Mouse (Mus musculus) adrenal gland, postnatal 14 days (tissue): ENCODE data around the gene Wipf1. TPM values are rescaled to one million over a fixed set of nuclear protein-coding genes. Genes with fewer than 3 reads are reported as not detected.

ENCODE experiments used
- DNase-seq: peaks from one replicate; pipeline ENCODE4 v3.0.0; 2021; ENCODE audit warnings: mixed read lengths
- total RNA-seq: library from RNA; stranded (reverse); gene quantifications from 2 replicates; pipeline ENCODE4 v1.2.3, GENCODE M21; 2021

Wipf1 gene
- total RNA-seq, 1 experiment from 2014 or later = 21.6 TPM

GRCm38 (mm10) chr2:73468993-73469392 lies 60.5 kb downstream of the Wipf1 start:
- DNase-seq = no peak

- DNase-seq = no peak
Measured at GRCm38 (mm10) chr2:73467071-73467851, 62.3 kb downstream of the Wipf1 start.

- DNase-seq = no peak
Measured at GRCm38 (mm10) chr2:73466481-73466880, 63.1 kb downstream of the Wipf1 start.

GRCm38 (mm10) chr2:73463431-73464194 lies 65.9 kb downstream of the Wipf1 start:
- DNase-seq = peak; percentile 22

GRCm38 (mm10) chr2:73462757-73463339 lies 66.7 kb downstream of the Wipf1 start:
- DNase-seq = no peak

- no peak for DNase-seq
Measured at GRCm38 (mm10) chr2:73462265-73462664, 67.3 kb downstream of the Wipf1 start.

- DNase-seq = peak; percentile 45
Measured at GRCm38 (mm10) chr2:73460168-73460567, 69.4 kb downstream of the Wipf1 start.

- no peak for DNase-seq
Measured at GRCm38 (mm10) chr2:73459607-73460153, 69.9 kb downstream of the Wipf1 start.

GRCm38 (mm10) chr2:73456886-73457285 lies 72.6 kb downstream of the Wipf1 start:
- DNase-seq = no peak

- no peak for DNase-seq
Measured at GRCm38 (mm10) chr2:73456154-73456553, 73.4 kb downstream of the Wipf1 start.

- no peak for DNase-seq
Measured at GRCm38 (mm10) chr2:73455541-73455940, 74.0 kb downstream of the Wipf1 start.

- DNase-seq = no peak
Measured at GRCm38 (mm10) chr2:73454682-73455081, 74.9 kb downstream of the Wipf1 start.

GRCm38 (mm10) chr2:73454186-73454585 lies 75.3 kb downstream of the Wipf1 start:
- no peak for DNase-seq

GRCm38 (mm10) chr2:73453717-73454116 lies 75.8 kb downstream of the Wipf1 start:
- no peak for DNase-seq

- DNase-seq = no peak
Measured at GRCm38 (mm10) chr2:73453085-73453484, 76.4 kb downstream of the Wipf1 start.

- no peak for DNase-seq
Measured at GRCm38 (mm10) chr2:73452556-73452955, 77.0 kb downstream of the Wipf1 start.

- DNase-seq = no peak
Measured at GRCm38 (mm10) chr2:73451541-73451940, 78.0 kb downstream of the Wipf1 start.

GRCm38 (mm10) chr2:73450172-73450715 lies 79.3 kb downstream of the Wipf1 start:
- no peak for DNase-seq

GRCm38 (mm10) chr2:73443985-73444384 lies 85.5 kb downstream of the Wipf1 start:
- DNase-seq = no peak

GRCm38 (mm10) chr2:73442015-73442414 lies 87.5 kb downstream of the Wipf1 start:
- DNase-seq = peak; percentile 31

GRCm38 (mm10) chr2:73440319-73440718 lies 89.2 kb downstream of the Wipf1 start:
- no peak for DNase-seq

GRCm38 (mm10) chr2:73436976-73437375 lies 92.6 kb downstream of the Wipf1 start:
- DNase-seq = peak; percentile 17

- DNase-seq = no peak
Measured at GRCm38 (mm10) chr2:73435847-73436246, 93.7 kb downstream of the Wipf1 start.
